Mouse (Mus musculus): Measurements from ENCODE around the gene Nbl1. TPM values are rescaled to one million over a fixed set of nuclear protein-coding genes. Genes with fewer than 3 reads are reported as not detected.
A peak's percentile ranks its signal among the peaks of the same experiment; 100 is the strongest.

Gene Nbl1
- total and polyA plus RNA-seq, 3 experiments, result 0.14 TPM; not detected in 2

DNA sequence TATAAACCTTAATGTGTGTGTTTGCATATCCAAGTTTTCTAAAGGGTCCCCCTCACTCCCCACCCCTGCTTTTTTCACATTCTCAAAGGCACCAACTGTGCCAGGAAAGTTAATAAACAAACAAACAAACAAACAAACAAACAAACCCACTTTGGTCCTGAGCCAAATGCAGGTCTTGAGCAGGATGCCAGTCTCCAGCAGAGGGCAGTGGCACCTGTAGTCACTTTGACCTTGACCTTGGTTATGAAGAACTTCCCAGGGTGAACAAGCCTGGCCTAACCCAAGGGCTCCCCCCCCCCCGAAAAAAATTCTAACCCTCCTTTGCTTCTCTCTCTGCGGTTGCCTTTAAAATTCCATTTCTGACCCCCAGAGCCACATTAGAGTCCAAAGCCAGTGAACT is 47.5 kb upstream of the Nbl1 start:
- no peaks in the 10 kb centered on the region for H3K4me1 ChIP-seq (ENCODE audit: control insufficient read depth in 1 of 2, insufficient read depth in 2 of 2, low read length in 2 of 2)
- no peaks in the 10 kb centered on the region for H3K27me3 ChIP-seq (ENCODE audit: control insufficient read depth in 1 of 2, insufficient read depth in 2 of 2, low read length in 2 of 2)
- no peak overlapping the region for H3K4me3 ChIP-seq (ENCODE audit: control insufficient read depth in 1 of 2, insufficient read depth in 1 of 2, low read depth in 2 of 2, low read length in 2 of 2)
- TF ChIP-seq CTCF (IDR thresholded peaks at IDR 0.05 in 2 of 3, conservative IDR thresholded peaks at IDR 0.05 in 1 of 3; ENCODE audit: control insufficient read depth in 1 of 3, insufficient read depth in 1 of 3, low read depth in 2 of 3, low read length in 3 of 3, poor library complexity in 1 of 3, severe bottlenecking in 1 of 3) (peak in 2 of 3 experiments; percentile 17 to 18; a peak in 3 of 6 replicates), SMC3 (IDR thresholded peaks at IDR 0.05; ENCODE audit: low read depth, low read length) (peak; percentile 20; the same call in 1 of the 2 replicates), USF1 (IDR thresholded peaks at IDR 0.05; ENCODE audit: low read depth, low read length) (no peak), RCOR1 (IDR thresholded peaks at IDR 0.05; ENCODE audit: low read depth, low read length) (no peak)
- H3K9ac ChIP-seq (ENCODE audit: control insufficient read depth, low read depth, low read length, poor library complexity, severe bottlenecking), result no peak overlapping the region
- H3K79me2 ChIP-seq (ENCODE audit: control insufficient read depth, insufficient read depth, low read length, poor library complexity), result no peaks in the 10 kb centered on the region
- H3K9me3 ChIP-seq (replicated peaks; ENCODE audit: insufficient read depth, low read length), result no peaks in the 10 kb centered on the region
- H3K36me3 ChIP-seq (ENCODE audit: control insufficient read depth in 1 of 2, insufficient read depth in 2 of 2, low read length in 2 of 2), result no peaks in the 10 kb centered on the region
- H3K27ac ChIP-seq (ENCODE audit: control insufficient read depth, low read depth, low read length), result no peak overlapping the region
- DNase-seq (ENCODE audit: low read depth, low spot score), result no peak

DNA sequence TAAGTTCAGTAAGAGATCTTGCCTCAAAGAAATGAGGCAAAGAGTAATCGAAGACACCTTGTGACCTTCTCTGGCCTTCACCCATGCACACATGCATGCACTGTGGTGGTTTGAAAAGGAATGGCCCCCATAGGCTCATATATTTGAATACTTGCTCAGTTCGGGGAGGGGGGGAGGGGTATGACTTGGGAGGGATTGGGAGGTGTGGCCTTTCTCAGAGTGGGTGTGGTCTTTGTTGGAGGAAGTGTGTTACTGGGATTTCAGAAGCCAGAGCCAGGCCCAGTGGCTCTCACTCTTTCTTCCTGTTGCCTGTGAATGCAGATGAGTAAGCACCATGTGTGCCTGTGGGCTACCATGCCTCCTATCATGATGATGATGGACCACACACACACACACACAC is 43.2 kb upstream of the Nbl1 start:
- H3K4me3 ChIP-seq (ENCODE audit: control insufficient read depth in 1 of 2, insufficient read depth in 1 of 2, low read depth in 2 of 2, low read length in 2 of 2), result no peak overlapping the region
- H3K9ac ChIP-seq (ENCODE audit: control insufficient read depth, low read depth, low read length, poor library complexity, severe bottlenecking), result no peak overlapping the region
- peaks cover 3 to 6% of the 10 kb centered on the region in 2 experiments for H3K4me1 ChIP-seq (ENCODE audit: control insufficient read depth in 1 of 2, insufficient read depth in 2 of 2, low read length in 2 of 2)
- TF ChIP-seq MEF2A (IDR thresholded peaks at IDR 0.05; ENCODE audit: extremely low read depth, insufficient replicate concordance, low read depth, low read length, poor library complexity, severe bottlenecking) (no peak), BHLHE40 (IDR thresholded peaks at IDR 0.05; ENCODE audit: borderline replicate concordance, low read depth, low read length) (no peak), POLR2A (IDR thresholded peaks at IDR 0.05; ENCODE audit: control insufficient read depth in 1 of 2, insufficient read depth in 1 of 2, low read depth in 1 of 2, low read length in 2 of 2, poor library complexity in 1 of 2) (no peak), ZKSCAN1 (IDR thresholded peaks at IDR 0.05; ENCODE audit: low read depth, low read length) (no peak), USF2 (IDR thresholded peaks at IDR 0.05; ENCODE audit: borderline replicate concordance in 1 of 2, insufficient read depth in 1 of 2, low read depth in 1 of 2, low read length in 2 of 2) (no peak), TAL1 (IDR thresholded peaks at IDR 0.05; ENCODE audit: low read length) (no peak), KAT2A (conservative IDR thresholded peaks at IDR 0.05; ENCODE audit: low read depth, low read length) (no peak), GABPA (IDR thresholded peaks at IDR 0.05; ENCODE audit: low read depth, low read length) (no peak), ZC3H11A (IDR thresholded peaks at IDR 0.05; ENCODE audit: low read depth, low read length) (no peak), GATA1 (IDR thresholded peaks at IDR 0.05; ENCODE audit: low read depth, low read length) (no peak), EP300 (IDR thresholded peaks at IDR 0.05; ENCODE audit: low read depth in 1 of 2, low read length in 2 of 2) (no peak), CTCF (IDR thresholded peaks at IDR 0.05 in 2 of 3, conservative IDR thresholded peaks at IDR 0.05 in 1 of 3; ENCODE audit: control insufficient read depth in 1 of 3, insufficient read depth in 1 of 3, low read depth in 2 of 3, low read length in 3 of 3, poor library complexity in 1 of 3, severe bottlenecking in 1 of 3) (no peak), RAD21 (IDR thresholded peaks at IDR 0.05; ENCODE audit: low read depth, low read length) (no peak), ZMIZ1 (IDR thresholded peaks at IDR 0.05; ENCODE audit: low read depth, low read length) (no peak), MYB (IDR thresholded peaks at IDR 0.05; ENCODE audit: low read depth, low read length) (no peak), CHD1 (IDR thresholded peaks at IDR 0.05; ENCODE audit: low read depth, low read length) (no peak), NELFE (IDR thresholded peaks at IDR 0.05; ENCODE audit: low read depth, low read length) (no peak), CHD2 (IDR thresholded peaks at IDR 0.05; ENCODE audit: low read length) (no peak), E2F4 (IDR thresholded peaks at IDR 0.05; ENCODE audit: borderline replicate concordance, low read depth, low read length) (no peak), UBTF (IDR thresholded peaks at IDR 0.05; ENCODE audit: borderline replicate concordance, insufficient read depth, low read depth, low read length) (no peak)
- no peak overlapping the region for H3K27ac ChIP-seq (ENCODE audit: control insufficient read depth, low read depth, low read length)
- no peaks in the 10 kb centered on the region for H3K27me3 ChIP-seq (ENCODE audit: control insufficient read depth in 1 of 2, insufficient read depth in 2 of 2, low read length in 2 of 2)
- no peaks in the 10 kb centered on the region for H3K9me3 ChIP-seq (replicated peaks; ENCODE audit: insufficient read depth, low read length)
- no peak for DNase-seq (ENCODE audit: low read depth, low spot score)
- peaks cover 0 to 3% of the 10 kb centered on the region in 2 experiments; a peak in 2 of 4 replicates for H3K36me3 ChIP-seq (ENCODE audit: control insufficient read depth in 1 of 2, insufficient read depth in 2 of 2, low read length in 2 of 2)
- H3K79me2 ChIP-seq (ENCODE audit: control insufficient read depth, insufficient read depth, low read length, poor library complexity), result no peaks in the 10 kb centered on the region

Data from MEL (cell line).